Mouse (Mus musculus) gastrocnemius, adult 18-20 months (tissue): ENCODE measurements around the gene Wdr70. TPM values are rescaled to one million over a fixed set of nuclear protein-coding genes. Genes with fewer than 3 reads are reported as not detected.
"Not testable (repeated sequence)": the region's sequence is repeated elsewhere in the genome, so short reads cannot be mapped to it uniquely, and the experiment has no call there.

Experiments used
- DNase-seq: peaks from one replicate; pipeline ENCODE4 v3.0.0; 2021; ENCODE audit warnings: low spot score
- long read RNA-seq, 2 experiments: library from polyadenylated mRNA; stranded (forward); transcript quantifications; one replicate each; pipeline ENCODE4 v2.0.0; 2021
- total RNA-seq, 2 experiments: library from RNA; stranded (reverse); gene quantifications; 2 replicates each; pipeline ENCODE4 v1.2.3; 2021

Gene Wdr70
- total RNA-seq, result 10 to 100 TPM; 18.5 to 20.3 TPM
- long read RNA-seq, experiment 1, transcript Wdr70-203 (4 exons, 1,130 nt), result minor isoform, 8 of 48 reads
- long read RNA-seq, experiment 1, transcript Wdr70-201 (18 exons, 2,126 nt), result major isoform, 16 of 48 reads
- long read RNA-seq, experiment 1, partial matches to known transcripts, result 0 of 48 reads
- long read RNA-seq, experiment 1, other reads (novel, unspliced or antisense), result 24 of 48 reads
- long read RNA-seq, experiment 2, transcript Wdr70-201 (18 exons, 2,126 nt), result major isoform, 9 of 21 reads
- long read RNA-seq, experiment 2, partial matches to known transcripts, result 2 of 21 reads
- long read RNA-seq, experiment 2, other reads (novel, unspliced or antisense), result 6 of 21 reads

DNA sequence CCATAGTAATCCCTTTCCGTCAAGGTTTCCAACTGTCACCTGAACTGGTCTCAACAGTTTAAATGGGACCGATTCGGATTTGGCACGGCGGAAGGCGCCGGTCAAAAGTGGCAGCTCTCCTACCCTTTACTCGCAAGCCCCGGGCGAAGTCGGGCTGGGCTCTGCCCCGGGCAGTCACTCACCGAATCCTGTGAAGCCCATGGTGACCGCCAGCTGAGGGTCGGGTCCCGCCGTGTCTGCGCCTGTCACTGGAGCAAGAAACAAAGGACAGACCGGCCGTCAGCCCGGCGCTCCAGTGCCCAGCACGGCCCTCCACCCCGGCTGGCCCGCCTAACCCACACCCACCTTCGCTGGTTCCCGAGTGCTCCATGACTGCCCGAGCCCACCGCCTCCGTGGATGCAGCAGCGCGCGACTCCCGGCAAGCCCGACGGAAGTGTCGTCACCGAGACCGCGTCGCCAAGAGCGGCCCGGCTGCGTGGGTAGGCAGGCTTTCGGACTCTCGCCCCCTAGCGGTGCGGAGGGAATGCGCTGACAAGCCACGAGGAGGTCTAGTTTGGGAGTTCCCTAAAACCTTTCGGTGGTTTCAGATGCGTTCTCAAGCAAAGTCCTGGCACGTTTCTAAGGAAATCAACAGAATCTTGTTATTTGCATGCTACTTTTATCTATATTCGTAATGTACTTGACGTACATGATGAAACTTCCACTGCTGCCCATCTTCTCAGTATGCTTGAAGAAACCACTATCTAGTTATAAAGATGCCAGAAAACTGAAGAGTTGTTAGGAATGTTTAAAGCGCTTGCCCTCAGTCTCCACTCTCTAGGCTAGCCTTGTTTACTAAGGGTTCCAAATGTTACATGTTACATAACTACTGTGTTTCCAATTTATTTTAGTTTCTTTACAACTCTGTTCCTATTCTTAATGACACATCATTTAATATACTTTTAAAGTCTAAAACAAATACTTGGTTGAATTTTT lies at the start of gene Wdr70:
Gene Wdr70 (minus strand): TSS at position 436 of the 976 bp plus-strand sequence.
- peak; percentile 96 for DNase-seq

DNA sequence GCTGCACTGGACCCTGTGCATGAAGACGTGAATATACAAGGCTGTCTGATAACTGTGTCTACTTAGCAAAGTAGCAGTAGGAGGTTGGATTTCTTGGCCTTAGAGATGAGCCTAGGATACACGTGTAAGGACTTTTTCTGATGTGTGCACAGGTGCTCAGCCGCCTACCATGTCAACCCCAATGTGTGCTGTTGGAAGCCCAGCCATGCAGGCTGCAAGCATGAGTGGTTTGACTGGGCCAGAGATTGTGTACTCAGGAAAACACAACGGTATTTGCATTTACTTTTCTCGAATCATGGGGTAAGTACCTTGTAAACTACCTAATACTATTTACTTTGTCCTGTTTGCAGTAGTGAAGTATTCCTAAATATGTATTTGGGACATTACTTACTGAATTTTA lies 36.6 kb upstream of the Wdr70 start:
- no peak for DNase-seq

DNA sequence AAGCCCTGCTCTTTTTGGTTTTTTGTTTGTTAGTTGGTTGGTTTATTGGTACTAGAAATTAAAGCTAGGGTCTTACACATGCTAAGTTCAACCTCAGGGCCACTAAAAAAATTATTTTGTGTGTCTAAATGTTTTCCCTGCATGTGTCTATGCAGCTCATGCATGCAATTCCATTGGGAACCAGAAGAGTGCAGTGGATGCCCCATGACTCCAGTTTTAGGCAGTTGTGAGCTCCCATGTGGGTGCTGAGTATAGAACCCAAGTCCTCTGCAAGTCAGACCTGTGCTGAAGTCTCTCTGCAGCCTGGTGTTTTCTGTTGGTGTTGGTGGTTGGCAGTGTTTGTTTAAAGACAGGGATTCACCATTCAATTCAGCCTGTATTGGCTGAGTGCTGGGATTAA lies 32.8 kb upstream of the Wdr70 start:
- no peak for DNase-seq

DNA sequence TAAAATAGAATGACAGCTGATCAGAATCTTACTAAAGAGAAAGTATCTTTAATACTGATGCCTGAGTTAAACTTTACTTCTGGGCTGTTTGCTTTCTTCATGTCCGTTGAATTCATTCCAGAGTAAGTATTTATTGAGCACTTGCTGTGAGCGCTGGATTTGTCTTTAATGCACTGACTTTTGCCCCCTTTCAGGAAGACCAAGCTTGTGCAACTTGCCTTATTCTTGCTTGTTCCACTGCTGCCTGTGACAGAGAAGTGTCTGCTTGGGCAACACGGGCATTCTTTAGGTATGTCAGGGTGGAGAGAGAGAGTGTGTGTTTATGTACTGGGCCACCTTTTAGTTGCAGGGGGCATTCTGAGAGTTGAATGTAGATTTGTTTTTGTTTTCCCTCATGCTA lies 32.3 kb upstream of the Wdr70 start:
- DNase-seq, result no peak

DNA sequence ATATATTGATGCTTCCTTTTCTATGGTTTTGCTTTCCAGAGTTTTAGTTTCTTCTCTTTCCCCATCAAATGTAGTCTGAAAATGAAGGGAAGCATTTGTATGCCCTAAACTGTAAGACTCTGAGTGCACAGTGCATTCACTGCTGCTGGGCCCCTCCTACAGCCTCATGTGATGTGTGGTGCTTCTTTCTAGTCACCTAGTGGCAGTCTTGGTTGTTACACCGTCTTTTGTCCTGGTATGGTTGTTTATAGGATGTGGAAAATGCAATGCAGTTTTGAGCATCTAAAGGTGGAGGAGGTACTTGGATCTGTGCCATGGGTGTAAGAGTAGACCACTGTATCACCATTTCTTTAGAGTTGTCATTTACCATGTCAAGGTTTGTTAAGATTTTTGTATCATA lies 30.3 kb upstream of the Wdr70 start:
- DNase-seq, result no peak

DNA sequence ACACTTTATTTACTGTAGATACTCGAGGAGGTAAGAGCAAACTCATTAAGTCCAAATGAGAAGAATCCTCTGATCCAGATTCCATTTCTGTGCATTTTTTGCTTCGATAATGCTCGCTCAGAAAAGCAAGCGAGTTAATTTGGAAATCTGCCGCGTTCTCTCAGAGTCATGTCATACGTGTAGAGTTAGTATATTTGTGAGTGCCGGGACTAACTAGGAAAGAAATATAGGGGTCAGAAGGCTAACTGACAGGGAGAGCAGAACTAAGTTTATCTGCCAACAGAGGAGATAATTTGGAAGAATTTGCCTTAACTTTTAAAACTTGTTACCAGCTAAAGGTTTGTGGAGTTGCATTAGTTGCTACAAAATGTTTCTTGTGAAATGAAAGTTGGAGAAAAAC lies 10.8 kb upstream of the Wdr70 start:
- no peak for DNase-seq

DNA sequence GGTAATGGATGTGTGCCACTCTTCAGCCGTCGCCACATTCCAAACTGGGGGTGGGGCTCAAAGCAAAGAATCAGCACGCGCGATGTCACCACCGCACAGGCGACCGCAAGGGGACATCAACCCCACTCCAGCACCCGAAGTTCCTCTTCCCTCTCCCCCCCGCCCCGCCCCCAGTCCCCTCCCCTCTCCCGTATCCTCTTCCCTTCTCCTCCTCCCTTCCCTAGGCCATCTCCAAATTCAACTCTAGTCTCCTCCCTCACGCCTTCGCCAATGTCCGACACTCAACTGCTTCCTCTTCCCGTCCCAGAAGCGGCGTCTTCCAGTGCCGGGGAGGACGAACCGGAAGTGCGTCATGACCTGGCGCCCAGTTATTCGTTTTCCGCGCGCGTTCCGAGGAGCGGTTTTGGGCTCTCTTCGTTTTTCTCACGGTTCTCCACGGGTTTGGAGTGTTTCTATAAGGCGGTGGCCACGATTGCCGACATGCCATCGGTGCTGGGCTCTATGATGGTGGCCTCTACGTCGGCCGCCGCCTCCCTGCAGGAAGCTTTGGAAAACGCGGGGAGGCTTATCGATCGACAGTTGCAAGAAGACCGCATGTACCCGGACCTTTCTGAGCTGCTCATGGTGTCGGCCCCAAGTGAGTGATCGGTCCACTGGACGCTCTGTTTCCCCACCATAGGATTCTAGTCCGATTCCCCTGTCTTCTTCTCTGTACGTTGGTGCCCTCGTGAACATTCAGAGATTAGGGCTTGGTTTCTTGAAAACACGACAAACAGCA lies 10.1 kb upstream of the Wdr70 start, which contains the start of gene Nup155:
Gene Nup155 (plus strand): TSS at position 308 of the 778 bp plus-strand sequence.
- peak; percentile 94 for DNase-seq

DNA sequence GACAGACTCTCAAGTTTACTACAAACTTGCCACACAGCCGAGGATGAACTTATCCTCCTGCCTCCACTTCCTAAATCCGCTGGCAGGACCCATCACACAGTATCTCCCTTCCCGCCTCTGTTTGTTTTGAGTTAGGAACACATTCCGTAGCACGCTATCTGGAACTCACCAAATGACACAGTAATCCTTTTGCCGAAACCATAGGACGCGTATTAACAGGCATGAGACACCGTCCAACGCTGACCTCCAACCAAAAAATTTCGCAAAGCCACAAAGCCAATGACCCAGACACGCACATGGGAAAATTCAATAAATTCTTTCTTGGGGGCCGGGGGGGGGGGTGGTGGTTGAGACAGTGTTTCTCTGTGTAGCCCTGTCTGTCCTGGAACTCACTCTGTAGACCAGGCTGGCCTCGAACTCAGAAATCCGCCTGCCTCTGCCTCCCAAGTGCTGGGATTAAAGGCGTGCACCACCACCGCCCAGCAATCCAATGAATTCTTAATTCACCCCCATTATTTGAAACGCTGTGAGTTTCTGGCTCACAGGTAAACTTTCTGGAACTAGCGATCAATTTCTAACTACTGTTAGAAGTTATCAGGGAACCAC lies 9.5 kb upstream of the Wdr70 start:
- DNase-seq, result no peak

DNA sequence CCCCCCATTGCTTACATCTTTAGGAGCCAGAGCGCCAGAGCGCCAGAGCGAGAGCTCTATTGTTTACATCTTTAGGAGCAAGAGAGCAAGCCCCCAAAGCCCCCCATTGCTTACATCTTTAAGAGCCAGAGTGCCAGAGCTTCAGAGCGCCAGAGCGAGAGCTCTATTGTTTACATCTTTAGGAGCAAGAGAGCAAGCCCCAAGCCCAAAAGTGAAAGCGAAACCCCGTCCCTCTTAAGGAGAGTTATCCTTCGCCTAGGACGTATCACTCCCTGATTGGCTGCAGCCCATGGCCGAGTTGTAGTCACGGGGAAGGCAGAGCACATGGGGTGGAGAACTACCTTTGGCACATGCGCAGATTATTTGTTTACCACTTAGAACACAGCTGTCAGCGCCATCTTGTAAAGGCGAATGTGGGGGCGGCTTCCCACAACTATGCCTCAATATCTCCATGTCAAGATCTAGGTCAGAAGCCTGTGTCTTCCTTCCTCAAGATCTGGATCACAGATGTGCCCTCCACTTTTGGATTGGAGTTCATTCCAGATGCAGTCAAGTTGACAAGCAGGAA lies 3.0 kb upstream of the Wdr70 start:
- not testable (repeated sequence) for DNase-seq

DNA sequence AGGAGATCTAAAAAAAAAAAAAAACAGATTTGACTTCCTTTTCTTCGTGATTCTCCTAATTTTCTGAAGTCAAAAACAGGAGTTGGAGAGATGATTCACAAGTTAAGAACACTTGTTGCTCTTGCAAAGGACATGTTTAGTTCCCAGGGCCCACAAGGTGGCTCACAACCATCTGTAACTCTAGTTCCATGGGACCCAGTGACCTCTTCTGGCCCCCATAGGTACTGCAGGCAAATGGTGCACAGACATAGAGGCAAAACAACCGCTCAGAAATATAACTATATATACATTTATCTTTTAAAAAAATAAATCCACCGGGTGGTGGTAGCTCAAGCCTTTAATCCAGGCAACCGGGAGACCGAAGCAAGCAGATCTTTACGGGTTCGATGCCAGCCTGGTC lies 1.2 kb downstream of the Wdr70 start:
- DNase-seq, result peak; percentile 24

DNA sequence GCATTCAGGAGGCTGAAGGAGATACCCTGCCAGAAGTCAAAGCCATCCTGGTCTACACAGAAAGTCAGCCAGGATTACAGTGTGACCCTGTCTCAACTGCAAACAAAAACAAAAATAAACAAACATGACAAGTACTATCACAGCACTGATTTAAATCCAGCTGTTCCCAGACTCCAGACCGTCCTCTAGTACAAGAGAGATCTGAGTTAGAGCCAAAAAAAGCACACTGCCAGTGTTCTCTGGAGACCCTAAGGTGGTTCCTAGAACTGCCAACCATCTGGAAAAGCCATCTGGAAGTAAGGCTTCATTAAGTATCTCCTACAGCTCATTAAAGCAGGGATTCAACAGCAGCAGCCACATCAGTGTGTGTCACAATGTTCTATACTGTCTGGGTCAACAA lies 6.3 kb downstream of the Wdr70 start:
- DNase-seq, result not testable (repeated sequence)

DNA sequence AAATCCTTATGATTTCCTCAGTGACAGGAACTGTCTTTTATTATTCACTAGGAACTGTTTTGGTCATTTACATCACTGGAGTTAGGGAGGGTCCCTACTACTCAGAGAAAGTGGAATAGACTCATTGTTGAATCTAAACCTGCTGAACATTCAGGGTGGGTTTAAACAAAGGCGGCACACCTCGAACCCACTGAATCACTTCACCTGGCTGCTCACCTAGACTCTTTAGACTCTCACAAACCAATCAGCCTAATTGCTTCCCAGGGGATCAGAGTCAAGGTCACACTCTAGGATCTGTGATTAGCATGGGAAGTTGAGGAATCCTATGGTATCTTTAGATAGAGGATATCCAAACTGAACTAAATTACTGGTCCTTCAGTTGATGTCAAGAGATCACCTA lies 8.3 kb downstream of the Wdr70 start:
- DNase-seq, result no peak

DNA sequence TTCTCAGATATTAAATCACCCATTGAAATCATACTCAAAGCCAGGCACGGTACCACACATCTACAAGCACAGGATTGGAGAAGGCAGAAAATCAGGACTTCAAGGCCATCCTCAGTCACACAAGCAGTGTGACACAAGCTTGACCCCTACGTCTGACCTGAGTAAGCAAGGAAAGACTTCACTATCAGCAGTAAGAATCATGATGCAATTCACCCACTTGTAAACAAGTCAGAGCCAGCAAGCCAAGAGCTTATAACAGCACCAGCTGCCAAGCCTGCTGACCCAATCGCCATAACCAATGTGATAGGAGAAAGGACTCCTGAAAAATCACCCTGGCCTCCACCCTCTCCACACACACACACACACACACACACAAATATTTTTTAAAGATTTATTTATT lies 10.3 kb downstream of the Wdr70 start:
- DNase-seq, result no peak

DNA sequence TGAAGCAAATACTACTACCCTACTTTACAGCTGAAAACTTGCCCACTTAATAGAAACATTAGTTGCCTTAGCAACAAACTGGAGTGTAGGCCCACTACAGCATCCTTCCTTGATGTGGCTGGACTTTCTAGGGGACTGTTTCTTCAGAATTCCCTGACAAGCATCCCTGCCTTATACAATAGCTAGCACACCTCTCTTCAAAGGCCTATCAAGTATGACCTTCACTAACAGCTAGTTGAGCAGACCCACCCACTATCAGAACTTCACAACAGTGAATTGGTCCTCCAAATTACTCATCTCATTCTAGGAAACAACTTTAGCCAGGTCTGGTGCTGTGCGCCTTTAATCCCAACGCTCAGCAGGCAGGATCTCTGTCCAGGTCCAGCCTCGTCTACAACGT lies 11.7 kb downstream of the Wdr70 start:
- DNase-seq, result no peak

DNA sequence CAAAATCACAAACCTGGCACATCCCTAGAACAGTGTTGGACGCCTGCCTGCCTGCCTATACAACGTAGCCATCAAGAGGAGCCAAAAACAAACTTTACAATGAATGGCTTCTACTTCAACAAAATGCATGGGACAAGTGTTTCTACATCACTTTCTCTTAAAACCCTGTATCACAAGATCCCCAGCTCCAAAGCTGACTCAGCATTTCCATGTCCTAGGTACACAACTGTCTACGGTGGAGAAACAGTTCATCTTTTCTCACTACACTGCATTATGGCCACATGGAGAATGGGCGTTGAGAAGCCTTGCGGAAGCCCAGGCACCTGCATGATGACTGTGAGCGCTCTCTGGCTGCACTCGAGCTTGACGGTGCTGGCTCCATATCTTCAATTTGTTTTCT lies 16.9 kb downstream of the Wdr70 start:
- no peak for DNase-seq

DNA sequence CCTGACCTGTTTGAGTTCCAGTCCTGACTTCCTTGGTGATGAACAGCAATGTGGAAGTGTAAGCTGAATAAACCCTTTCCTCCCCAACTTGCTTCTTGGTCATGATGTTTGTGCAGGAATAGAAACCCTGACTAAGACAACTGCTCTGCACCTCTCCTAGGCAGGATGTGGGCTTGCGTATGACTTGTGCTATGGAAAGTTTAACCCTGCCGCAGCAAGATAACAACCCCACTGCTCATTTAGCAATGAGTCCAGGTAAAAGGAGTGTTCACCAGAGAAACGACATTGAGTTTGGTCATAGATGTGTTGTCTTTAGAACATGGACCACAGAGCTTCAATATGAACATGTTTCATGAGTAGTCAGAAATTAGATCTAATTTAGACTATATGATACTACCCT lies 25.9 kb downstream of the Wdr70 start:
- not testable (repeated sequence) for DNase-seq

DNA sequence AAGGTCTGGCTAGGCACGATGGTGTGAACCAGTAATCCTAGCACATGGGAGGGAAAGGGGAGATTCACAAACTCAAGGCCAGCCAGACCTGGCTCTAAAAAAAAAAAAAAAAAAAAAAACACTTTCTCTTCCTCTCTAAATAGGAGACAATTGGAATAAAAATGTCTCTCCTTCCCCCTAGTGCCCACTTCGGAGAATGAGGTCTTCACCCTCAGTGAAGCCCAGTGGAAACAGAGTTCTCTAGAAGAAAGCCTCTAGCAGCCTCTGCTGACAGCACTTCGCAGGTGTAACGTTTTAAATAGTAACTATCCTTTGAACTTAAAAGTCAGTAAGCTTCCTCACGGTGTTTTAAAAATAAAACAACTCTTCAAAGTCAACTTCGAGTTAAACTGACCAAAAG lies 33.8 kb downstream of the Wdr70 start:
- peak; percentile 16 for DNase-seq

DNA sequence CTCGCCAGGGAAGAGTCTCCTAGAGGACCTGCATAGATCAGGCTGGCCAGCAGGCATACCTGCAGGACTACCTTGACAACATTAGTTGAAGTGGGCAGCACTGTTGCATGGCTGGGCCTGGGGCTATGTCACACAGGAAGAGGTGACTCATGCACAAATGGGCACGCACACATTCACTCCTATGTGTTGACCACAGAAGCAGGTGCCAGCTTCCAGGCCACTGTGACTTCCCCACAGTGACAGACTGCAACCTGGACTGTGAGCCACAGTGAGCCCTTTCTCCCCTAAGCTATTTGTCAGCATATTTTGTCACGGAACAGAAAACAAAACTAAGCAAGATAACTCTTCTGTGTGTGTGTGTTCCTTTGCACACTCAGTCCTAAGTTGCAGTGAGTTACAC lies 47.8 kb downstream of the Wdr70 start:
- DNase-seq, result no peak

DNA sequence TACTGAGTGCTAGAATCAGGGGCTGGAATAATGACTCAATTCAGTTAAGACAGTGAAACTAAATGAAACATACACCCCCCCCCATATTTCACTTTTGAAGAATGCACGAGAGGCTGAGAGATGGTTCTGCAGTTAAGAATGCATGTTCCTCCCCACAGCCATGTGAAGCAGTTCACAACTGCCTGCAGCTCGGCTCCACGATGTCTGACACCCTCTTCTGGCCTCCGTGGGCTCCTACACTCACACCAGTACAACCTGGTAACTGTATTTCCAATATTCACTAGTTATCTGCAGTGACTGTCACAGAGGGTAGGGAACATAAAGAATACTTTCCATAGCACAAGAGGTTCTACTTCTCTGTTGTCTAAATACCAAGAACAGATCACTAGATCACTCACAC lies 59.2 kb downstream of the Wdr70 start:
- no peak for DNase-seq

DNA sequence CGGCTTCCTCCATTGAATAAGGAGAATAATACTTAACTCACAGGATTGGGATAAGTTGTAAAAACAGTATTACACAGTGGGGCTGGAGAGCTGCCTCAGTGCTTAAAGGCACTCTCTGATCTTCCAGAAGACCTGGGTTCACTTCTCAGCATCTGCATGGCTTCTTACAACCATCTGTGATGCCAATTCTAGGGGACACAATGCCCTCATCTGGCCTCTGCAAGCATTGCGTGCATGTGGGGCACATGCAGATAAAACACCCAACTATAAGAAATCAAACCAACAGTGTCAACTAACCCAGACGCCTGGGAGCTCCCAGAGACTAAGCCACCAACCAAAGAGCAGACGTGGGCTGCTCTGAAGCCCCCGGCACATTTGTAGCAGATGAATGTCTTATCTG lies 60.6 kb downstream of the Wdr70 start:
- no peak for DNase-seq

DNA sequence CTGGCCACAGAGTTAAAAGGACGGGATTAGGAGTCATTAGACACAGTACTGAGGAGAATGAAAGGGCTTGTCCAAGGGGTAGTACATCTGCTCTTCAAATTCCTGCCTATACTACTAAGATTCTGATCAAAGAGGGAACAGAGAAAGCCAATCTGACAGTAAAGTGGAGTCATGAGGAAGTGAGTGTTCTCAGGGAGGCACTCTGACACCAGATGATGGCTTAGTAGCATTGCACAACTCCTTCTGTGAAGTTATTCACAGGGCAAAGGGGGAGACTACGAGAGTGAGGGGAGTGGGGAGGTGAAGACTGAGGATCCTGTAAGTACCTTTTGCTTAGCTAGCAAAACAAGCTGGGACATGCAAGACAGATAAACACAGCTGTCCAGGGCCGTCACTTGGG lies 61.2 kb downstream of the Wdr70 start:
- no peak for DNase-seq
